Mouse (Mus musculus): ENCODE results near the gene Tmem212. TPM values are rescaled to one million over a fixed set of nuclear protein-coding genes. Genes with fewer than 3 reads are reported as not detected.

The Tmem212 gene
- polyA plus RNA-seq, 1 experiment from 2014 or later, result not detected

GRCm38 (mm10) chr3:27937144-27938110 lies 41.3 kb upstream of the Tmem212 start:
- Histone ChIP-seq H3K4me2 (replicated peaks; ENCODE audit: low read depth) (no peak overlapping the region), H3K4me3 (ENCODE audit: low read depth, low read length) (no peak overlapping the region), H3K27ac (replicated peaks) (no peak overlapping the region), H3K4me1 (replicated peaks; ENCODE audit: control insufficient read depth, insufficient read depth) (no peaks in the 10 kb centered on the region), H3K27me3 (ENCODE audit: control insufficient read depth, insufficient read depth, low read length) (no peaks in the 10 kb centered on the region), H3K9me3 (ENCODE audit: control insufficient read depth, low read length) (no peaks in the 10 kb centered on the region), H3K9ac (ENCODE audit: low read length) (no peak overlapping the region), H3K36me3 (ENCODE audit: control insufficient read depth, insufficient read depth, low read length) (no peaks in the 10 kb centered on the region)
- DNase-seq (ENCODE audit: low spot score) (no peak), ATAC-seq (ENCODE audit: low FRiP score, low TSS enrichment) (no peak)
- TF ChIP-seq CTCF (IDR thresholded peaks at IDR 0.05; ENCODE audit: low read depth), result no peak
- TF ChIP-seq EP300 (optimal IDR thresholded peaks at IDR 0.05), result no peak
- 72% methylated on average over 13 of the region's 13 CpGs for WGBS

DNA sequence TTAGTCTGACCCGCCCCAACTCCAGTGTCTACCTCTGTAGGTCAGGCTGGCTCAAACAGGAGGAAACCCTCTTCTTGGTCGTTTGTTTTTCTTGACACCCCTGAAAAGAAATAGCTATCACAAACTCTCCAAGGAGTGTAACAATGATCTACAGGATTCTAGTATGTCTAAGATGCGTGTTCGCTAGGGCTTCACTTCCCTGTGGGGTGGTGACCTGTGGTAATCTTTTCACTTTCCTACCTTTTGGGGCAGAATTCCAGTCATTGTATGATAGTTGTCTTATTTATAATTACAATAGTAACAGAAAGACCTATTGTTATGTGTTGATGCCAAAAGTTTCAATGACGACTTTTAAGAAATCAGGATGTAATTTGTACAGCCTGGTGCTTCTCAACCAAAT lies 40.6 kb upstream of the Tmem212 start:
- H3K4me2 ChIP-seq (replicated peaks; ENCODE audit: low read depth), result no peak overlapping the region
- no peak overlapping the region for H3K4me3 ChIP-seq (ENCODE audit: low read depth, low read length)
- no peak for TF ChIP-seq EP300 (optimal IDR thresholded peaks at IDR 0.05)
- no peak for TF ChIP-seq CTCF (IDR thresholded peaks at IDR 0.05; ENCODE audit: low read depth)
- ATAC-seq (ENCODE audit: low FRiP score, low TSS enrichment) (no peak), DNase-seq (ENCODE audit: low spot score) (no peak)
- H3K9ac ChIP-seq (ENCODE audit: low read length), result no peak overlapping the region
- no peaks in the 10 kb centered on the region for H3K9me3 ChIP-seq (ENCODE audit: control insufficient read depth, low read length)
- no peaks in the 10 kb centered on the region for H3K36me3 ChIP-seq (ENCODE audit: control insufficient read depth, insufficient read depth, low read length)
- H3K27me3 ChIP-seq (ENCODE audit: control insufficient read depth, insufficient read depth, low read length), result no peaks in the 10 kb centered on the region
- H3K27ac ChIP-seq (replicated peaks), result no peak overlapping the region
- WGBS, result 73% methylated on average over 5 of the region's 5 CpGs
- H3K4me1 ChIP-seq (replicated peaks; ENCODE audit: control insufficient read depth, insufficient read depth), result no peaks in the 10 kb centered on the region

GRCm38 (mm10) chr3:27935644-27936043 lies 39.5 kb upstream of the Tmem212 start:
- WGBS, result 73% methylated on average over 3 of the region's 3 CpGs
- TF ChIP-seq EP300 (optimal IDR thresholded peaks at IDR 0.05), result no peak
- TF ChIP-seq CTCF (IDR thresholded peaks at IDR 0.05; ENCODE audit: low read depth), result no peak
- no peak for DNase-seq (ENCODE audit: low spot score)
- Histone ChIP-seq H3K4me2 (replicated peaks; ENCODE audit: low read depth) (no peak overlapping the region), H3K9me3 (ENCODE audit: control insufficient read depth, low read length) (no peaks in the 10 kb centered on the region), H3K36me3 (ENCODE audit: control insufficient read depth, insufficient read depth, low read length) (no peaks in the 10 kb centered on the region), H3K27ac (replicated peaks) (no peak overlapping the region), H3K4me3 (ENCODE audit: low read depth, low read length) (no peak overlapping the region), H3K9ac (ENCODE audit: low read length) (no peak overlapping the region), H3K27me3 (ENCODE audit: control insufficient read depth, insufficient read depth, low read length) (no peaks in the 10 kb centered on the region), H3K4me1 (replicated peaks; ENCODE audit: control insufficient read depth, insufficient read depth) (no peaks in the 10 kb centered on the region)
- no peak for ATAC-seq (ENCODE audit: low FRiP score, low TSS enrichment)

GRCm38 (mm10) chr3:27932391-27932790 lies 36.2 kb upstream of the Tmem212 start:
- Histone ChIP-seq H3K27ac (replicated peaks) (no peak overlapping the region), H3K9ac (ENCODE audit: low read length) (no peak overlapping the region), H3K4me2 (replicated peaks; ENCODE audit: low read depth) (no peak overlapping the region), H3K9me3 (ENCODE audit: control insufficient read depth, low read length) (no peaks in the 10 kb centered on the region), H3K4me3 (ENCODE audit: low read depth, low read length) (no peak overlapping the region), H3K4me1 (replicated peaks; ENCODE audit: control insufficient read depth, insufficient read depth) (no peaks in the 10 kb centered on the region), H3K36me3 (ENCODE audit: control insufficient read depth, insufficient read depth, low read length) (no peaks in the 10 kb centered on the region), H3K27me3 (ENCODE audit: control insufficient read depth, insufficient read depth, low read length) (no peaks in the 10 kb centered on the region)
- TF ChIP-seq EP300 (optimal IDR thresholded peaks at IDR 0.05) (no peak), CTCF (IDR thresholded peaks at IDR 0.05; ENCODE audit: low read depth) (no peak)
- DNase-seq (ENCODE audit: low spot score) (no peak), ATAC-seq (ENCODE audit: low FRiP score, low TSS enrichment) (no peak)
- 75% methylated on average over 5 of the region's 5 CpGs for WGBS

- ATAC-seq (ENCODE audit: low FRiP score, low TSS enrichment) (no peak), DNase-seq (ENCODE audit: low spot score) (no peak)
- Histone ChIP-seq H3K9me3 (ENCODE audit: control insufficient read depth, low read length) (no peaks in the 10 kb centered on the region), H3K4me2 (replicated peaks; ENCODE audit: low read depth) (no peak overlapping the region), H3K4me1 (replicated peaks; ENCODE audit: control insufficient read depth, insufficient read depth) (no peaks in the 10 kb centered on the region), H3K36me3 (ENCODE audit: control insufficient read depth, insufficient read depth, low read length) (no peaks in the 10 kb centered on the region), H3K4me3 (ENCODE audit: low read depth, low read length) (no peak overlapping the region), H3K27ac (replicated peaks) (no peak overlapping the region), H3K9ac (ENCODE audit: low read length) (no peak overlapping the region), H3K27me3 (ENCODE audit: control insufficient read depth, insufficient read depth, low read length) (no peaks in the 10 kb centered on the region)
- TF ChIP-seq EP300 (optimal IDR thresholded peaks at IDR 0.05) (no peak), CTCF (IDR thresholded peaks at IDR 0.05; ENCODE audit: low read depth) (no peak)
- 80% methylated on average over 4 of the region's 4 CpGs for whole genome bisulfite sequencing
Observed at GRCm38 (mm10) chr3:27929219-27929618, 33.1 kb upstream of the Tmem212 start.

GRCm38 (mm10) chr3:27924037-27924436 lies 27.9 kb upstream of the Tmem212 start:
- Histone ChIP-seq H3K9ac (ENCODE audit: low read length) (no peak overlapping the region), H3K4me1 (replicated peaks; ENCODE audit: control insufficient read depth, insufficient read depth) (no peaks in the 10 kb centered on the region), H3K27ac (replicated peaks) (no peak overlapping the region), H3K27me3 (ENCODE audit: control insufficient read depth, insufficient read depth, low read length) (no peaks in the 10 kb centered on the region), H3K9me3 (ENCODE audit: control insufficient read depth, low read length) (no peaks in the 10 kb centered on the region), H3K4me3 (ENCODE audit: low read depth, low read length) (no peak overlapping the region), H3K36me3 (ENCODE audit: control insufficient read depth, insufficient read depth, low read length) (no peaks in the 10 kb centered on the region), H3K4me2 (replicated peaks; ENCODE audit: low read depth) (no peak overlapping the region)
- 65% methylated on average over 3 of the region's 3 CpGs for WGBS
- DNase-seq (ENCODE audit: low spot score) (no peak), ATAC-seq (ENCODE audit: low FRiP score, low TSS enrichment) (no peak)
- TF ChIP-seq EP300 (optimal IDR thresholded peaks at IDR 0.05), result no peak
